Mouse (Mus musculus): ENCODE results near the gene Stmn3. TPM values are rescaled to one million over a fixed set of nuclear protein-coding genes. Genes with fewer than 3 reads are reported as not detected.
A peak's percentile ranks its signal among the peaks of the same experiment; 100 is the strongest.

Stmn3 gene
- 10 to 100 TPM; 10.3 to 11.7 TPM for total RNA-seq (2021)
- long read RNA-seq, experiment 1, transcript Stmn3-201 (5 exons, 1,136 nt) = major isoform, 18 of 18 reads
- long read RNA-seq, experiment 1, partial matches to known transcripts = 0 of 18 reads
- long read RNA-seq, experiment 1, other reads (novel, unspliced or antisense) = 0 of 18 reads
- long read RNA-seq, experiment 2, transcript Stmn3-201 (5 exons, 1,136 nt) = major isoform, 23 of 23 reads
- long read RNA-seq, experiment 2, partial matches to known transcripts = 0 of 23 reads
- long read RNA-seq, experiment 2, other reads (novel, unspliced or antisense) = 0 of 23 reads

GRCm38 (mm10) chr2:181314080-181314810 is at the start of gene Stmn3:
TSS of gene Stmn3 (minus strand) at chr2:181314500.
- peak; percentile 71 to 79 for DNase-seq

- DNase-seq = no peak
These were observed 49.6 kb upstream of the Stmn3 start for GRCm38 (mm10) chr2:181363946-181364345.

GRCm38 (mm10) chr2:181356780-181357179 is 42.5 kb upstream of the Stmn3 start:
- no peak for DNase-seq

- no peak for DNase-seq
These were observed 28.5 kb upstream of the Stmn3 start for GRCm38 (mm10) chr2:181342766-181343165.

GRCm38 (mm10) chr2:181340426-181340825 is 26.1 kb upstream of the Stmn3 start:
- no peak for DNase-seq

GRCm38 (mm10) chr2:181334023-181334422 is 19.7 kb upstream of the Stmn3 start:
- peak; percentile 68 to 73 for DNase-seq

- no peak for DNase-seq
These were observed 18.2 kb upstream of the Stmn3 start for GRCm38 (mm10) chr2:181332542-181332941.

GRCm38 (mm10) chr2:181326098-181326497 is 11.8 kb upstream of the Stmn3 start:
- peak in 1 of 2 experiments; percentile 16 for DNase-seq

GRCm38 (mm10) chr2:181322136-181322535 is 7.8 kb upstream of the Stmn3 start:
- no peak for DNase-seq

- no peak for DNase-seq
These were observed 5.8 kb upstream of the Stmn3 start for GRCm38 (mm10) chr2:181320103-181320499.

GRCm38 (mm10) chr2:181319248-181320102 is 5.2 kb upstream of the Stmn3 start, which contains the start of gene Rtel1:
TSS of gene Rtel1 (plus strand) at chr2:181319739.
- peak; percentile 85 to 86 for DNase-seq

- DNase-seq = no peak
These were observed 788 bp downstream of the Stmn3 start for GRCm38 (mm10) chr2:181313344-181314079.

GRCm38 (mm10) chr2:181313006-181313343 is 1.3 kb downstream of the Stmn3 start:
- no peak for DNase-seq

- DNase-seq = no peak
These were observed 1.9 kb downstream of the Stmn3 start for GRCm38 (mm10) chr2:181312435-181312834.

GRCm38 (mm10) chr2:181307144-181307804 is 7.0 kb downstream of the Stmn3 start:
- peak; percentile 43 to 47 for DNase-seq

GRCm38 (mm10) chr2:181304944-181305343 is 9.4 kb downstream of the Stmn3 start:
- DNase-seq = no peak

GRCm38 (mm10) chr2:181302041-181302440 is 12.3 kb downstream of the Stmn3 start:
- DNase-seq = peak; percentile 21 to 36

- DNase-seq = no peak
These were observed 23.4 kb downstream of the Stmn3 start for GRCm38 (mm10) chr2:181290937-181291336.

- DNase-seq = no peak
These were observed 25.6 kb downstream of the Stmn3 start for GRCm38 (mm10) chr2:181288691-181289090.

GRCm38 (mm10) chr2:181287958-181288350 is 26.3 kb downstream of the Stmn3 start, which contains the start of gene Gmeb2:
TSS of gene Gmeb2 (minus strand) at chr2:181288035.
- DNase-seq = peak; percentile 93 to 95

- DNase-seq = peak; percentile 88 to 92
These were observed 26.9 kb downstream of the Stmn3 start for GRCm38 (mm10) chr2:181287338-181287957.
